Mouse (Mus musculus): ENCODE data around the gene Fbxw7. TPM values are rescaled to one million over a fixed set of nuclear protein-coding genes. Genes with fewer than 3 reads are reported as not detected.

Gene Fbxw7
- polyA plus RNA-seq, 1 experiment from 2014 or later, result 19.5 TPM

- Histone ChIP-seq H3K27ac (ENCODE audit: low read depth, low read length) (peak overlapping the region; percentile 81), H3K4me2 (ENCODE audit: low read depth, low read length, severe bottlenecking) (peak overlapping the region; percentile 63), H3K4me3 (ENCODE audit: low read depth, low read length) (peak overlapping the region; percentile 49), H3K36me3 (ENCODE audit: control insufficient read depth, insufficient read depth, low read length) (no peaks in the 10 kb centered on the region), H3K4me1 (replicated peaks; ENCODE audit: control insufficient read depth, insufficient read depth, low read length) (peaks cover 4% of the 10 kb centered on the region; the same call in 1 of the 2 replicates), H3K9ac (ENCODE audit: low read length) (peak overlapping the region; percentile 66), H3K9me3 (ENCODE audit: control insufficient read depth, low read length) (no peaks in the 10 kb centered on the region), H3K27me3 (ENCODE audit: control insufficient read depth, insufficient read depth, low read length) (no peaks in the 10 kb centered on the region)
- 67% methylated on average over 7 of the region's 7 CpGs for WGBS
- DNase-seq (ENCODE audit: low spot score), result no peak
- ATAC-seq (replicated peaks; ENCODE audit: low FRiP score), result 0 out of 2 replicates have a peak, but pooled peaks have one; percentile 5
Measured at GRCm38 (mm10) chr3:84952585-84953187, 137.6 kb downstream of the Fbxw7 start.

- H3K9ac ChIP-seq (ENCODE audit: low read length), result no peak overlapping the region
- peak overlapping the region; percentile 0; the same call in 1 of the 2 replicates for H3K4me2 ChIP-seq (ENCODE audit: low read depth, low read length, severe bottlenecking)
- ATAC-seq (replicated peaks; ENCODE audit: low FRiP score) (no peak), DNase-seq (ENCODE audit: low spot score) (no peak)
- no peak overlapping the region for H3K4me3 ChIP-seq (ENCODE audit: low read depth, low read length)
- H3K27ac ChIP-seq (ENCODE audit: low read depth, low read length), result no peak overlapping the region
- no peaks in the 10 kb centered on the region for H3K9me3 ChIP-seq (ENCODE audit: control insufficient read depth, low read length)
- peaks cover 4% of the 10 kb centered on the region; the same call in 1 of the 2 replicates for H3K4me1 ChIP-seq (replicated peaks; ENCODE audit: control insufficient read depth, insufficient read depth, low read length)
- H3K36me3 ChIP-seq (ENCODE audit: control insufficient read depth, insufficient read depth, low read length), result no peaks in the 10 kb centered on the region
- 62% methylated on average over 8 of the region's 8 CpGs for WGBS
- no peaks in the 10 kb centered on the region for H3K27me3 ChIP-seq (ENCODE audit: control insufficient read depth, insufficient read depth, low read length)
Measured at GRCm38 (mm10) chr3:84955011-84955775, 140.1 kb downstream of the Fbxw7 start.

- 54% methylated on average over 4 of the region's 4 CpGs for WGBS
- DNase-seq (ENCODE audit: low spot score) (no peak), ATAC-seq (replicated peaks; ENCODE audit: low FRiP score) (no peak)
- H3K36me3 ChIP-seq (ENCODE audit: control insufficient read depth, insufficient read depth, low read length), result no peaks in the 10 kb centered on the region
- H3K27me3 ChIP-seq (ENCODE audit: control insufficient read depth, insufficient read depth, low read length), result no peaks in the 10 kb centered on the region
- no peak overlapping the region for H3K4me3 ChIP-seq (ENCODE audit: low read depth, low read length)
- H3K4me2 ChIP-seq (ENCODE audit: low read depth, low read length, severe bottlenecking), result no peak overlapping the region
- no peak overlapping the region for H3K27ac ChIP-seq (ENCODE audit: low read depth, low read length)
- no peak overlapping the region for H3K9ac ChIP-seq (ENCODE audit: low read length)
- no peaks in the 10 kb centered on the region for H3K9me3 ChIP-seq (ENCODE audit: control insufficient read depth, low read length)
- H3K4me1 ChIP-seq (replicated peaks; ENCODE audit: control insufficient read depth, insufficient read depth, low read length), result peaks cover 4% of the 10 kb centered on the region; the same call in 1 of the 2 replicates
Measured at GRCm38 (mm10) chr3:84955857-84956256, 140.8 kb downstream of the Fbxw7 start.

- DNase-seq (ENCODE audit: low spot score) (no peak), ATAC-seq (replicated peaks; ENCODE audit: low FRiP score) (no peak)
- Histone ChIP-seq H3K27me3 (ENCODE audit: control insufficient read depth, insufficient read depth, low read length) (no peaks in the 10 kb centered on the region), H3K4me3 (ENCODE audit: low read depth, low read length) (no peak overlapping the region), H3K9ac (ENCODE audit: low read length) (no peak overlapping the region), H3K36me3 (ENCODE audit: control insufficient read depth, insufficient read depth, low read length) (peaks cover 3% of the 10 kb centered on the region; the same call in 1 of the 2 replicates), H3K27ac (ENCODE audit: low read depth, low read length) (no peak overlapping the region), H3K9me3 (ENCODE audit: control insufficient read depth, low read length) (no peaks in the 10 kb centered on the region), H3K4me1 (replicated peaks; ENCODE audit: control insufficient read depth, insufficient read depth, low read length) (no peaks in the 10 kb centered on the region), H3K4me2 (ENCODE audit: low read depth, low read length, severe bottlenecking) (no peak overlapping the region)
- WGBS, result 93% methylated on average over 5 of the region's 5 CpGs
Measured at GRCm38 (mm10) chr3:84965156-84965555, 150.1 kb downstream of the Fbxw7 start.

GRCm38 (mm10) chr3:84967364-84967763, 152.3 kb downstream of the Fbxw7 start:
- Histone ChIP-seq H3K9ac (ENCODE audit: low read length) (no peak overlapping the region), H3K27me3 (ENCODE audit: control insufficient read depth, insufficient read depth, low read length) (no peaks in the 10 kb centered on the region), H3K9me3 (ENCODE audit: control insufficient read depth, low read length) (no peaks in the 10 kb centered on the region), H3K36me3 (ENCODE audit: control insufficient read depth, insufficient read depth, low read length) (peaks cover 3% of the 10 kb centered on the region; the same call in 1 of the 2 replicates), H3K4me2 (ENCODE audit: low read depth, low read length, severe bottlenecking) (no peak overlapping the region), H3K4me3 (ENCODE audit: low read depth, low read length) (no peak overlapping the region), H3K27ac (ENCODE audit: low read depth, low read length) (no peak overlapping the region), H3K4me1 (replicated peaks; ENCODE audit: control insufficient read depth, insufficient read depth, low read length) (no peaks in the 10 kb centered on the region)
- WGBS, result 93% methylated on average over 4 of the region's 4 CpGs
- ATAC-seq (replicated peaks; ENCODE audit: low FRiP score) (no peak), DNase-seq (ENCODE audit: low spot score) (no peak)

DNA sequence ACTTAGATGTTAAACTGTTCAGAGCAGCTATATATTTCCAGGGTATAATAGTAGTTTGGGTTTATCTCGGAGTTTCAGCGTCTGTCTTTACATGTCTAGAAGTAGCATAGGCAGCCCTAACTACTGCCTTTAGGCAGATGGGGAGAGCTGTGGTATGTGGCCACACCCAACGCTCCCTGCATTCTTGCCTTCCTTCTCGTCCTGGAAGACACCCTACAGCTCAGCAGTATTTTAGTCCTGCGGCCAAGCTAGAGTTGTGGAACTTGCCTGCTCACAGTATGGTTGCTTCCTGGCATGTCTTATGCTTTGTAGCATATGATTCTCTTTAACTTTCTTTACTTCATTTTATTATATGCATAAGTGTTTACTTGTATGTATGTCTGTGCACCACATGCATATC, 156.5 kb downstream of the Fbxw7 start:
- DNase-seq (ENCODE audit: low spot score) (no peak), ATAC-seq (replicated peaks; ENCODE audit: low FRiP score) (no peak)
- Histone ChIP-seq H3K36me3 (ENCODE audit: control insufficient read depth, insufficient read depth, low read length) (peaks cover 7% of the 10 kb centered on the region; the same call in 1 of the 2 replicates), H3K9me3 (ENCODE audit: control insufficient read depth, low read length) (no peaks in the 10 kb centered on the region), H3K9ac (ENCODE audit: low read length) (no peak overlapping the region), H3K27me3 (ENCODE audit: control insufficient read depth, insufficient read depth, low read length) (no peaks in the 10 kb centered on the region), H3K4me3 (ENCODE audit: low read depth, low read length) (no peak overlapping the region), H3K4me2 (ENCODE audit: low read depth, low read length, severe bottlenecking) (no peak overlapping the region), H3K27ac (ENCODE audit: low read depth, low read length) (no peak overlapping the region), H3K4me1 (replicated peaks; ENCODE audit: control insufficient read depth, insufficient read depth, low read length) (no peaks in the 10 kb centered on the region)
- WGBS, result 88% methylated on average over 5 of the region's 5 CpGs

GRCm38 (mm10) chr3:84972881-84973280, 157.8 kb downstream of the Fbxw7 start:
- Histone ChIP-seq H3K9me3 (ENCODE audit: control insufficient read depth, low read length) (no peaks in the 10 kb centered on the region), H3K36me3 (ENCODE audit: control insufficient read depth, insufficient read depth, low read length) (peaks cover 7% of the 10 kb centered on the region; the same call in 1 of the 2 replicates), H3K27ac (ENCODE audit: low read depth, low read length) (no peak overlapping the region), H3K9ac (ENCODE audit: low read length) (no peak overlapping the region), H3K4me1 (replicated peaks; ENCODE audit: control insufficient read depth, insufficient read depth, low read length) (no peaks in the 10 kb centered on the region), H3K27me3 (ENCODE audit: control insufficient read depth, insufficient read depth, low read length) (no peaks in the 10 kb centered on the region), H3K4me2 (ENCODE audit: low read depth, low read length, severe bottlenecking) (no peak overlapping the region), H3K4me3 (ENCODE audit: low read depth, low read length) (no peak overlapping the region)
- DNase-seq (ENCODE audit: low spot score) (no peak), ATAC-seq (replicated peaks; ENCODE audit: low FRiP score) (no peak)
- 91% methylated on average over 2 of the region's 2 CpGs for WGBS

DNA sequence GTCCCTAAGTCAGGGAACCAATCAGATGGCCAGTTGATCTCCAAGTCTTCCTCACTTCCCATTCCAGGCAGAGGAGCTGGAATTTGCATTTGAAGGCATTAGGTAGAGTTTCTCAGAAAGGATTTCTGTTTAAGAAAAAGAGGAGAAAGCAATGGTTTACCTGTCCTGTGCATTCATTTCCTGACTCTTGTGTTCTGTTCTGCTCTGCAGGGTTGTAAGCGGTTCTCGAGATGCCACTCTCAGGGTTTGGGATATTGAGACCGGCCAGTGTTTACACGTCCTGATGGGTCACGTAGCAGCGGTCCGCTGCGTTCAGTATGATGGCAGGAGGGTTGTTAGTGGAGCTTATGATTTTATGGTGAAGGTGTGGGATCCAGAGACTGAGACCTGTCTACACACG, 159.1 kb downstream of the Fbxw7 start:
- no peaks in the 10 kb centered on the region for H3K9me3 ChIP-seq (ENCODE audit: control insufficient read depth, low read length)
- peaks cover 4% of the 10 kb centered on the region; the same call in 1 of the 2 replicates for H3K36me3 ChIP-seq (ENCODE audit: control insufficient read depth, insufficient read depth, low read length)
- H3K27me3 ChIP-seq (ENCODE audit: control insufficient read depth, insufficient read depth, low read length), result no peaks in the 10 kb centered on the region
- no peak overlapping the region for H3K4me3 ChIP-seq (ENCODE audit: low read depth, low read length)
- H3K9ac ChIP-seq (ENCODE audit: low read length), result no peak overlapping the region
- no peaks in the 10 kb centered on the region for H3K4me1 ChIP-seq (replicated peaks; ENCODE audit: control insufficient read depth, insufficient read depth, low read length)
- no peak overlapping the region for H3K4me2 ChIP-seq (ENCODE audit: low read depth, low read length, severe bottlenecking)
- ATAC-seq (replicated peaks; ENCODE audit: low FRiP score) (no peak), DNase-seq (ENCODE audit: low spot score) (no peak)
- WGBS, result 98% methylated on average over 9 of the region's 9 CpGs
- H3K27ac ChIP-seq (ENCODE audit: low read depth, low read length), result no peak overlapping the region
